Mouse (Mus musculus) spleen, adult 2 months (tissue): ENCODE measurements around the gene Srgap1. TPM values are rescaled to one million over a fixed set of nuclear protein-coding genes. Genes with fewer than 3 reads are reported as not detected.

Source experiments
- DNase-seq, 2 experiments: peaks; one replicate each; pipeline versions ENCODE4 v3.0.0 to v3.0.0-alpha.2; 2012 to 2021; ENCODE audit warnings: low spot score in 2 of 2, low read depth in 1 of 2
- H3K27ac ChIP-seq: fragments of 200-500 bp; 2 replicates; pipeline ENCODE4 v1.5.1; 2012; ENCODE audit warnings: low read length, inconsistent platforms; ENCODE audit not compliant: insufficient read depth
- H3K27me3 ChIP-seq: fragments of 200-500 bp; 2 replicates; pipeline ENCODE4 v1.6.1; 2012; ENCODE audit warnings: mild to moderate bottlenecking, moderate library complexity, low read length, inconsistent platforms; ENCODE audit not compliant: control insufficient read depth, insufficient read depth
- H3K36me3 ChIP-seq: fragments of 200-500 bp; 2 replicates; pipeline ENCODE4 v1.6.1; 2012; ENCODE audit warnings: mild to moderate bottlenecking, low read length, inconsistent platforms; ENCODE audit not compliant: control insufficient read depth, insufficient read depth
- H3K4me1 ChIP-seq: fragments of 200-500 bp; 2 replicates; pipeline ENCODE4 v1.6.1; 2011; ENCODE audit warnings: inconsistent platforms; ENCODE audit not compliant: control insufficient read depth, insufficient read depth, insufficient read length
- H3K4me3 ChIP-seq: fragments of 200-500 bp; 2 replicates; pipeline ENCODE4 v1.5.1; 2011; ENCODE audit warnings: mild to moderate bottlenecking, inconsistent platforms; ENCODE audit not compliant: insufficient read depth, insufficient read length; ENCODE audit errors: extremely low read depth
- CTCF ChIP-seq: fragments of 200-500 bp; IDR thresholded peaks from 2 replicates; pipeline ENCODE4 v1.5.1; 2011; ENCODE audit warnings: mild to moderate bottlenecking, inconsistent platforms; ENCODE audit not compliant: insufficient read depth, insufficient read length, insufficient replicate concordance; ENCODE audit errors: extremely low read depth
- POLR2A ChIP-seq: fragments of 200-500 bp; IDR thresholded peaks from 2 replicates; pipeline ENCODE4 v1.6.1; 2011; ENCODE audit warnings: low read depth, low read length, inconsistent platforms
- WGBS: fragments of 180-500 bp; shearing (Covaris S2); methylation state at CpG from one replicate; pipeline ENCODE4 v1.1.7; 2018; 5-methylcytosine and 5-hydroxymethylcytosine counted together
- polyA plus RNA-seq: library from polyadenylated mRNA; depleted of rRNA; stranded (reverse); fragments of >200 nt; gene quantifications from 2 replicates; pipeline ENCODE4 v1.2.3, GENCODE M21; 2012

Gene Srgap1
- polyA plus RNA-seq, 1 experiment: 0.58 TPM

GRCm38 (mm10) chr10:121792661-121793060 is 254.5 kb downstream of the Srgap1 start:
- no peak for DNase-seq
- H3K27me3 ChIP-seq: no peaks in the 10 kb centered on the region
- 93% methylated on average over 17 of the region's 17 CpGs for WGBS

GRCm38 (mm10) chr10:121790078-121790477 is 257.0 kb downstream of the Srgap1 start:
- H3K27ac ChIP-seq: no peak overlapping the region
- no peaks in the 10 kb centered on the region for H3K27me3 ChIP-seq
- 90% methylated on average over 6 of the region's 6 CpGs for WGBS
- no peak for TF ChIP-seq POLR2A
- TF ChIP-seq CTCF: no peak
- no peaks in the 10 kb centered on the region for H3K4me1 ChIP-seq
- H3K4me3 ChIP-seq: no peak overlapping the region
- DNase-seq: no peak
- H3K36me3 ChIP-seq: no peaks in the 10 kb centered on the region

More at GRCm38 (mm10) chr10:121792661-121793060, 254.5 kb downstream of the Srgap1 start:
- H3K36me3 ChIP-seq: no peaks in the 10 kb centered on the region
- peaks cover 3% of the 10 kb centered on the region; the same call in 1 of the 2 replicates for H3K4me1 ChIP-seq
- no peak overlapping the region for H3K4me3 ChIP-seq
- TF ChIP-seq POLR2A (no peak), CTCF (no peak)
- H3K27ac ChIP-seq: no peak overlapping the region

- Histone ChIP-seq H3K27me3 (no peaks in the 10 kb centered on the region), H3K4me3 (no peak overlapping the region), H3K4me1 (no peaks in the 10 kb centered on the region), H3K27ac (no peak overlapping the region), H3K36me3 (no peaks in the 10 kb centered on the region)
- TF ChIP-seq CTCF (no peak), POLR2A (no peak)
- WGBS: 89% methylated on average over 3 of the region's 3 CpGs
- no peak for DNase-seq
Observed at GRCm38 (mm10) chr10:121788536-121788935, 258.6 kb downstream of the Srgap1 start.

GRCm38 (mm10) chr10:121781159-121781558 is 266.0 kb downstream of the Srgap1 start:
- no peak for DNase-seq
- Histone ChIP-seq H3K27me3 (no peaks in the 10 kb centered on the region), H3K4me1 (no peaks in the 10 kb centered on the region), H3K36me3 (no peaks in the 10 kb centered on the region), H3K27ac (no peak overlapping the region), H3K4me3 (no peak overlapping the region)
- WGBS: 41% methylated on average over 14 of the region's 14 CpGs
- TF ChIP-seq CTCF (no peak), POLR2A (no peak)

- no peaks in the 10 kb centered on the region for H3K27me3 ChIP-seq
- H3K36me3 ChIP-seq: no peaks in the 10 kb centered on the region
- no peaks in the 10 kb centered on the region for H3K4me1 ChIP-seq
- no peak for TF ChIP-seq CTCF
- TF ChIP-seq POLR2A: no peak
- DNase-seq: no peak
- no peak overlapping the region for H3K4me3 ChIP-seq
- 67% methylated on average over 3 of the region's 3 CpGs for WGBS
- no peak overlapping the region for H3K27ac ChIP-seq
Observed at GRCm38 (mm10) chr10:121775990-121776389, 271.1 kb downstream of the Srgap1 start.

GRCm38 (mm10) chr10:121773813-121774212 is 273.3 kb downstream of the Srgap1 start:
- DNase-seq: no peak
- WGBS: 80% methylated on average over 4 of the region's 4 CpGs

GRCm38 (mm10) chr10:121770624-121771577 is 276.2 kb downstream of the Srgap1 start:
- no peaks in the 10 kb centered on the region for H3K4me1 ChIP-seq
- H3K4me3 ChIP-seq: no peak overlapping the region
- 45% methylated on average over 20 of the region's 20 CpGs for WGBS
- DNase-seq: peak; percentile 12 to 15
- H3K27ac ChIP-seq: no peak overlapping the region
- TF ChIP-seq CTCF (peak; percentile 13; the same call in 1 of the 2 replicates), POLR2A (no peak)
- no peaks in the 10 kb centered on the region for H3K36me3 ChIP-seq
- no peaks in the 10 kb centered on the region for H3K27me3 ChIP-seq

More at GRCm38 (mm10) chr10:121773813-121774212, 273.3 kb downstream of the Srgap1 start:
- H3K27me3 ChIP-seq: no peaks in the 10 kb centered on the region
- no peaks in the 10 kb centered on the region for H3K36me3 ChIP-seq
- TF ChIP-seq POLR2A (no peak), CTCF (no peak)
- no peak overlapping the region for H3K4me3 ChIP-seq
- H3K27ac ChIP-seq: no peak overlapping the region
- no peaks in the 10 kb centered on the region for H3K4me1 ChIP-seq
